Mouse (Mus musculus) adrenal gland, postnatal 25 days (tissue): ENCODE results near the gene Gm16451. TPM values are rescaled to one million over a fixed set of nuclear protein-coding genes. Genes with fewer than 3 reads are reported as not detected.
"Not testable (repeated sequence)": the region's sequence is repeated elsewhere in the genome, so short reads cannot be mapped to it uniquely, and the experiment has no call there.

Experiments
- DNase-seq: peaks from one replicate; pipeline ENCODE4 v3.0.0; 2021; ENCODE audit warnings: mixed read lengths
- long read RNA-seq: library from polyadenylated mRNA; stranded (forward); transcript quantifications from one replicate; pipeline ENCODE4 v2.0.0, GENCODE M21; 2021
- total RNA-seq: library from RNA; stranded (reverse); gene quantifications from 2 replicates; pipeline ENCODE4 v1.2.3, GENCODE M21; 2021

Gm16451 gene
- total RNA-seq = not detected in 2 replicates
- long read RNA-seq = 0 reads

GRCm38 (mm10) chr7:22118145-22118544 is at the start of gene Gm16451:
Gm16451 (minus strand) TSS chr7:22118245.
- DNase-seq = not testable (repeated sequence)

- not testable (repeated sequence) for DNase-seq
Measured at GRCm38 (mm10) chr7:22163935-22164334, 45.9 kb upstream of the Gm16451 start, which contains the start of gene Vmn1r142. Vmn1r142 (minus strand) TSS chr7:22164035.

GRCm38 (mm10) chr7:22134641-22135040 is 16.6 kb upstream of the Gm16451 start, which contains the start of gene Gm10666:
Gm10666 (minus strand) TSS chr7:22134741.
- not testable (repeated sequence) for DNase-seq

- DNase-seq = not testable (repeated sequence)
Measured at GRCm38 (mm10) chr7:22068757-22069156, 49.3 kb downstream of the Gm16451 start, which contains the start of gene Vmn1r139. Vmn1r139 (plus strand) TSS chr7:22069057.

Other genes with a start within 250 kb of the Gm16451 start
- gene Gm5891, start 197.0 kb downstream of the Gm16451 start, total RNA-seq = not detected in 2 replicates
- not detected in 2 replicates for gene Vmn1r137, start 123.7 kb downstream of the Gm16451 start, total RNA-seq
- not detected in 2 replicates for gene Vmn1r138, start 89.3 kb downstream of the Gm16451 start, total RNA-seq
- not detected in 2 replicates for gene Gm6176, start 61.9 kb downstream of the Gm16451 start, total RNA-seq
- not detected in 2 replicates for gene Vmn1r139, start 49.2 kb downstream of the Gm16451 start, total RNA-seq
- gene Gm10666, start 16.5 kb upstream of the Gm16451 start, total RNA-seq = not detected in 2 replicates
- not detected in 2 replicates for gene Vmn1r142, start 45.8 kb upstream of the Gm16451 start, total RNA-seq
- gene Vmn1r143, start 71.1 kb upstream of the Gm16451 start, total RNA-seq = not detected in 2 replicates
- gene Gm8653, start 83.0 kb upstream of the Gm16451 start, total RNA-seq = not detected in 2 replicates
- not detected in 2 replicates for gene Gm8453, start 111.2 kb upstream of the Gm16451 start, total RNA-seq
- not detected in 2 replicates for gene Gm4187, start 211.5 kb upstream of the Gm16451 start, total RNA-seq